Mouse (Mus musculus): ENCODE results near the gene Mycbp.

The Mycbp gene

GRCm38 (mm10) chr4:123904333-123905125 is at the start of gene Mycbp:
Mycbp (plus strand) TSS chr4:123904832.
- in situ Hi-C loops (cut with MboI, MseI): loop anchor here (10.0 to 25.0 kb wide), 3 partner anchors 492 to 1180 kb away; partner anchors contain the start of genes Meaf6 and Ppt1

- in situ Hi-C loops (cut with MboI, MseI): no loop called here
These were observed 47.7 kb upstream of the Mycbp start for GRCm38 (mm10) chr4:123856888-123857287.

GRCm38 (mm10) chr4:123858090-123858489 is 46.5 kb upstream of the Mycbp start:
- in situ Hi-C loops (cut with MboI, MseI): no loop called here

GRCm38 (mm10) chr4:123859379-123859778 is 45.3 kb upstream of the Mycbp start, which contains the start of gene 4933427I04Rik:
4933427I04Rik (plus strand) TSS chr4:123859679.
- in situ Hi-C loops (cut with MboI, MseI): no loop called here

GRCm38 (mm10) chr4:123859803-123860202 is 44.8 kb upstream of the Mycbp start:
- in situ Hi-C loops (cut with MboI, MseI): no loop called here

- in situ Hi-C loops (cut with MboI, MseI): no loop called here
These were observed 44.0 kb upstream of the Mycbp start for GRCm38 (mm10) chr4:123860621-123861020.

- in situ Hi-C loops (cut with MboI, MseI): loop anchor here (25.0 kb wide), 1 partner anchor 281 kb away; no protein-coding TSS in a partner anchor
These were observed 10.9 kb upstream of the Mycbp start for GRCm38 (mm10) chr4:123893726-123894125.

GRCm38 (mm10) chr4:123894295-123894694 is 10.3 kb upstream of the Mycbp start:
- in situ Hi-C loops (cut with MboI, MseI): loop anchor here (25.0 kb wide), 1 partner anchor 282 kb away; no protein-coding TSS in a partner anchor

- in situ Hi-C loops (cut with MboI, MseI): loop anchor here (5.0 to 25.0 kb wide), 2 partner anchors 136 to 286 kb away; no protein-coding TSS in a partner anchor
These were observed 5.9 kb upstream of the Mycbp start for GRCm38 (mm10) chr4:123898696-123899095.

- in situ Hi-C loops (cut with MboI, MseI): loop anchor here (10.0 to 25.0 kb wide), 3 partner anchors 491 to 1181 kb away; partner anchors contain the start of genes Meaf6 and Ppt1
These were observed 1.2 kb upstream of the Mycbp start for GRCm38 (mm10) chr4:123903432-123903831.

GRCm38 (mm10) chr4:123905126-123905668 is 565 bp downstream of the Mycbp start:
- in situ Hi-C loops (cut with MboI, MseI): loop anchor here (10.0 to 25.0 kb wide), 3 partner anchors 493 to 1180 kb away; partner anchors contain the start of genes Meaf6 and Ppt1

- in situ Hi-C loops (cut with MboI, MseI): loop anchor here (5.0 to 25.0 kb wide), 3 partner anchors 499 to 1211 kb away; partner anchors contain the start of gene Ppt1
These were observed 6.9 kb downstream of the Mycbp start for GRCm38 (mm10) chr4:123911503-123911902.

- in situ Hi-C loops (cut with MboI, MseI): loop anchor here (5.0 to 25.0 kb wide), 3 partner anchors 500 to 1210 kb away; partner anchors contain the start of gene Ppt1
These were observed 7.8 kb downstream of the Mycbp start for GRCm38 (mm10) chr4:123912431-123912830.

- in situ Hi-C loops (cut with MboI, MseI): loop anchor here (5.0 to 25.0 kb wide), 3 partner anchors 170 to 1080 kb away; partner anchors contain the start of gene Ppt1
These were observed 12.3 kb downstream of the Mycbp start, which contains the start of gene Rragc for GRCm38 (mm10) chr4:123916748-123917547. Rragc (plus strand) TSS chr4:123917446.

- in situ Hi-C loops (cut with MboI, MseI): loop anchor here (5.0 to 25.0 kb wide), 3 partner anchors 170 to 1080 kb away; partner anchors contain the start of gene Ppt1
These were observed 13.0 kb downstream of the Mycbp start, which contains the start of gene 4930535I16Rik for GRCm38 (mm10) chr4:123917548-123918140. 4930535I16Rik (minus strand) TSS chr4:123918022.

- in situ Hi-C loops (cut with MboI, MseI): loop anchor here (5.0 to 25.0 kb wide), 3 partner anchors 172 to 1082 kb away; partner anchors contain the start of gene Ppt1
These were observed 14.2 kb downstream of the Mycbp start for GRCm38 (mm10) chr4:123918851-123919250.

GRCm38 (mm10) chr4:123921055-123921565 is 16.5 kb downstream of the Mycbp start:
- in situ Hi-C loops (cut with MboI, MseI): loop anchor here (25.0 kb wide), 2 partner anchors 509 to 1084 kb away; partner anchors contain the start of gene Ppt1

GRCm38 (mm10) chr4:123927961-123928360 is 23.3 kb downstream of the Mycbp start:
- in situ Hi-C loops (cut with MboI, MseI): no loop called here

- in situ Hi-C loops (cut with MboI, MseI): no loop called here
These were observed 25.4 kb downstream of the Mycbp start for GRCm38 (mm10) chr4:123929994-123930393.

GRCm38 (mm10) chr4:123934306-123934705 is 29.7 kb downstream of the Mycbp start:
- in situ Hi-C loops (cut with MboI, MseI): no loop called here

Data from T-helper 1 cell (primary cell).